Mouse (Mus musculus) C2C12 (cell line): ENCODE data around the gene Sgk1. TPM values are rescaled to one million over a fixed set of nuclear protein-coding genes. Genes with fewer than 3 reads are reported as not detected.

Source experiments
- H3K27me3 ChIP-seq: one replicate; pipeline ENCODE4 v1.6.1; 2011; ENCODE audit not compliant: control insufficient read depth, insufficient read depth, insufficient read length
- H3K36me3 ChIP-seq: one replicate; pipeline ENCODE4 v1.6.1; 2011; ENCODE audit not compliant: control insufficient read depth, insufficient read depth
- H3K4me3 ChIP-seq: one replicate; pipeline ENCODE4 v1.5.1; 2011; ENCODE audit warnings: mild to moderate bottlenecking, control low read depth; ENCODE audit not compliant: poor library complexity, insufficient read depth, severe bottlenecking
- H3K79me2 ChIP-seq: one replicate; pipeline ENCODE4 v1.6.1; 2011; ENCODE audit not compliant: control insufficient read depth, insufficient read depth
- H3K79me3 ChIP-seq: one replicate; pipeline ENCODE4 v1.6.1; 2011; ENCODE audit warnings: low read depth, control low read depth
- H3ac ChIP-seq: one replicate; pipeline ENCODE3; 2011; ENCODE audit warnings: low read depth; ENCODE audit not compliant: control insufficient read depth, insufficient read length
- CEBPB ChIP-seq: IDR thresholded peaks from one replicate; pipeline ENCODE4 v1.6.1; 2011; ENCODE audit warnings: low read depth, mild to moderate bottlenecking, control low read depth, moderate library complexity
- CTCF ChIP-seq: IDR thresholded peaks from one replicate; pipeline ENCODE4 v1.5.1; 2011; ENCODE audit not compliant: control insufficient read depth, insufficient read depth, insufficient read length
- FOSL1 ChIP-seq: IDR thresholded peaks from one replicate; pipeline ENCODE4 v1.8.0; 2011; ENCODE audit warnings: mild to moderate bottlenecking, low read length; ENCODE audit not compliant: poor library complexity, insufficient read depth, severe bottlenecking
- MAX ChIP-seq: IDR thresholded peaks from one replicate; pipeline ENCODE4 v1.6.1; 2011; ENCODE audit warnings: mild to moderate bottlenecking, control low read depth
- MYOD1 ChIP-seq: IDR thresholded peaks from one replicate; pipeline ENCODE4 v1.6.1; 2011; ENCODE audit warnings: low read depth; ENCODE audit not compliant: control insufficient read depth, insufficient read length
- MYOG ChIP-seq: IDR thresholded peaks from one replicate; pipeline ENCODE4 v1.6.1; 2011; ENCODE audit not compliant: control insufficient read depth, insufficient read length; ENCODE audit errors: extremely low read depth
- USF1 ChIP-seq: IDR thresholded peaks from one replicate; pipeline ENCODE4 v1.6.1; 2011; ENCODE audit warnings: low read depth, mild to moderate bottlenecking, control low read depth, moderate library complexity
- polyA plus RNA-seq: library from polyadenylated mRNA; unstranded; fragments of >200 nt; fragmentation: generic; extraction: Trizol; gene quantifications from one replicate; pipeline ENCODE4 v1.2.1, GENCODE M21; 2012; ENCODE audit warnings: missing spikeins

Sgk1 gene
- polyA plus RNA-seq, 1 experiment: 35.1 TPM

GRCm38 (mm10) chr10:21946751-21947351 lies 64.9 kb downstream of the Sgk1 start:
- TF ChIP-seq FOSL1 (no peak), CEBPB (no peak), CTCF (no peak), MAX (no peak), MYOD1 (no peak), USF1 (no peak), MYOG (no peak)
- H3ac ChIP-seq: no peak overlapping the region
- H3K79me3 ChIP-seq: no peaks in the 10 kb centered on the region
- no peaks in the 10 kb centered on the region for H3K79me2 ChIP-seq
- H3K4me3 ChIP-seq: no peak overlapping the region
- no peaks in the 10 kb centered on the region for H3K27me3 ChIP-seq
- no peaks in the 10 kb centered on the region for H3K36me3 ChIP-seq

GRCm38 (mm10) chr10:21952520-21952919 lies 70.5 kb downstream of the Sgk1 start:
- no peaks in the 10 kb centered on the region for H3K36me3 ChIP-seq
- no peak for TF ChIP-seq USF1
- TF ChIP-seq MYOG: no peak
- no peak for TF ChIP-seq CEBPB
- TF ChIP-seq CTCF: no peak
- TF ChIP-seq FOSL1: no peak
- TF ChIP-seq MAX: no peak
- no peak for TF ChIP-seq MYOD1
- H3K79me2 ChIP-seq: no peaks in the 10 kb centered on the region
- no peak overlapping the region for H3K4me3 ChIP-seq
- no peak overlapping the region for H3ac ChIP-seq
- no peaks in the 10 kb centered on the region for H3K27me3 ChIP-seq
- H3K79me3 ChIP-seq: no peaks in the 10 kb centered on the region

- H3K27me3 ChIP-seq: no peaks in the 10 kb centered on the region
- no peaks in the 10 kb centered on the region for H3K79me2 ChIP-seq
- TF ChIP-seq MYOG (no peak), MAX (no peak), MYOD1 (no peak), CEBPB (no peak), CTCF (no peak), USF1 (no peak), FOSL1 (no peak)
- H3ac ChIP-seq: no peak overlapping the region
- H3K4me3 ChIP-seq: no peak overlapping the region
- no peaks in the 10 kb centered on the region for H3K79me3 ChIP-seq
- no peaks in the 10 kb centered on the region for H3K36me3 ChIP-seq
These were observed 79.1 kb downstream of the Sgk1 start for GRCm38 (mm10) chr10:21961111-21961510.

GRCm38 (mm10) chr10:21963005-21963404 lies 81.0 kb downstream of the Sgk1 start:
- Histone ChIP-seq H3K79me2 (no peaks in the 10 kb centered on the region), H3K36me3 (no peaks in the 10 kb centered on the region), H3K27me3 (no peaks in the 10 kb centered on the region), H3K4me3 (no peak overlapping the region), H3K79me3 (no peaks in the 10 kb centered on the region), H3ac (no peak overlapping the region)
- TF ChIP-seq USF1 (no peak), CEBPB (no peak), MYOG (no peak), MYOD1 (no peak), CTCF (no peak), FOSL1 (no peak), MAX (no peak)

DNA sequence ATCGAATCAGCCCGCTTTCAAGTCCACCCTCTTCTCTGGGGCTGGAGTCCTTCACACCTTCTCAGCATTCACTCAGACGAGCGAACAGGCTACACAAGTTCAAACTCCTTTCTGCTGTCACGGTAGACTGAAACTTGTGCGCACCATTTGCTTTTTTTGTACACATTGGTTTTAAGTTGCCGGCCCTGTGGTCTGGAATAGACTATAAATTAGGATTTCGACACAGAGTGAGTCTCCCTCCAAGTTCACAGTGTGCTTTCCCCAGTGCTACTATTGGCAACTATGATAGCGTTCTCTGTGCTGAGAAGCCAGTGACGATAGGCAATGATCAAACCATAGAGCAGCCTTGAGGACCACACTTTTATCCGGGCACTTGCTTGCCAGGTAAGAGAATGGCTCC lies 91.7 kb downstream of the Sgk1 start:
- H3ac ChIP-seq: no peak overlapping the region
- no peaks in the 10 kb centered on the region for H3K27me3 ChIP-seq
- TF ChIP-seq MYOG (no peak), USF1 (no peak), CTCF (no peak)
- H3K79me2 ChIP-seq: no peaks in the 10 kb centered on the region
- no peaks in the 10 kb centered on the region for H3K36me3 ChIP-seq
- H3K79me3 ChIP-seq: no peaks in the 10 kb centered on the region
- no peak overlapping the region for H3K4me3 ChIP-seq

- H3K27me3 ChIP-seq: no peaks in the 10 kb centered on the region
- H3K4me3 ChIP-seq: no peak overlapping the region
- no peak overlapping the region for H3ac ChIP-seq
- no peaks in the 10 kb centered on the region for H3K79me2 ChIP-seq
- H3K36me3 ChIP-seq: no peaks in the 10 kb centered on the region
- TF ChIP-seq MAX (no peak), USF1 (no peak), FOSL1 (no peak), CTCF (no peak), MYOG (no peak)
- no peaks in the 10 kb centered on the region for H3K79me3 ChIP-seq
These were observed 92.8 kb downstream of the Sgk1 start for GRCm38 (mm10) chr10:21974801-21975200.
